In the genomic region with DNA sequence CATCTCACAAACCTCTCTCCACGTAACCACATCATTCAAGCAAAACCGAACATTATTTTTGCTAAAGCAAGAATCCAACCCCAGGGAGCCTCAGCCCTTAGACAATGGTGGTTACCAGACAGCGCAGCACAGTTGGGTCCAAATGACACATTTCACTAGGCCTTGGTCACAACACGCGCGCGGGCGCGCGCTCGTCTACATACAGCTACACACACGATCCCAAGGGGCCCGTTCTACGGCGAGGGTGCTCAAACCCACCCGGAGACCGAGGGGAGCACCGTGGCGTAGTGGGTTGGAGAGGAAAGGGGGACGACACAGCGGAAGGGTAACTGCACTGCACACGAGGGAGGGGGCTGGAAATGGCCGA, we compare ENCODE assay signal across 8 mouse cellular contexts. TPM values are rescaled to one million over a fixed set of nuclear protein-coding genes. Genes with fewer than 3 reads are reported as not detected.
DNase-seq lines count a peak whose midpoint lies in the region; ATAC-seq lines count a peak whose summit lies in the region.

No protein-coding gene starts in this region.

- H3K9me3 ChIP-seq in lung, embryonic 15.5 days = no peaks in the 10 kb centered on the region

- peak; percentile 46 for DNase-seq in MEL-GATA-1-ER (ENCODE audit: extremely low read depth, low read depth)
- peak; percentile 64 for DNase-seq in cerebellum, adult 8-10 months
- DNase-seq in layer of hippocampus, adult 9-11 months = peak; percentile 76
- peak; percentile 42 for DNase-seq in ovary, postnatal 10 days (ENCODE audit: low spot score)
- peak; percentile 79 for DNase-seq in thymus, postnatal 0 days (ENCODE audit: low spot score)

- peak overlapping the region; percentile 99 for H3K4me3 ChIP-seq in lung, embryonic 15.5 days

- WGBS in lung, embryonic 15.5 days = under 1% methylated on average over 23 of the region's 23 CpGs

- peak overlapping the region; percentile 100 for H3K9ac ChIP-seq in lung, embryonic 15.5 days

- H3K4me1 ChIP-seq in lung, embryonic 15.5 days = peaks cover 9% of the 10 kb centered on the region

- H3K36me3 ChIP-seq in lung, embryonic 15.5 days = no peaks in the 10 kb centered on the region

- peak overlapping the region; percentile 100 for H3K27ac ChIP-seq in lung, embryonic 15.5 days

- H3K27me3 ChIP-seq in lung, embryonic 15.5 days = no peaks in the 10 kb centered on the region

- peak; percentile 17; the same call in 1 of the 2 replicates for ATAC-seq in frontal cortex, adult (ENCODE audit: low TSS enrichment)
- ATAC-seq in hematopoietic stem cell, adult 5-6 weeks (replicated peaks in 1 of 2; ENCODE audit: insufficient read depth in 1 of 2, low FRiP score in 2 of 2, low TSS enrichment in 1 of 2, low read depth in 1 of 2, poor library complexity in 2 of 2, severe bottlenecking in 2 of 2) = 0 out of 4 replicates have a peak, but pooled peaks have one; percentile 2 to 6
- no peak for ATAC-seq in lung, embryonic 15.5 days (ENCODE audit: borderline replicate concordance, extremely low read depth, low FRiP score, low TSS enrichment)

- H3K4me2 ChIP-seq in lung, embryonic 15.5 days = peak overlapping the region; percentile 55

RNA-seq across cellular contexts. Expression of a gene that starts 1.1 kb away (rescaled TPM):
- 54.6 and 74.5 TPM in 2 replicates for total RNA-seq in hematopoietic stem cell, adult 5-6 weeks (2017)
- polyA plus RNA-seq in lung, embryonic 15.5 days (2015; fragmentation: Nextera tagmentation; extraction: Ambion mirVana) = 15.6 and 16.6 TPM in 2 replicates
- polyA plus RNA-seq in thymus, postnatal 0 days (2015; fragmentation: Nextera tagmentation; extraction: Ambion mirVana) = 11.9 and 16.8 TPM in 2 replicates
